Mouse (Mus musculus): ENCODE results near the gene Olfr545. TPM values are rescaled to one million over a fixed set of nuclear protein-coding genes. Genes with fewer than 3 reads are reported as not detected.
"Not testable (repeated sequence)": the region's sequence is repeated elsewhere in the genome, so short reads cannot be mapped to it uniquely, and the experiment has no call there.

Gene Olfr545
- polyA plus RNA-seq, 1 experiment from 2014 or later, result 0.16 TPM

- H3K4me2 ChIP-seq, result no peak overlapping the region
- no peaks in the 10 kb centered on the region for H3K36me3 ChIP-seq (ENCODE audit: control insufficient read depth, insufficient read depth, low read length)
- H3K9ac ChIP-seq (ENCODE audit: low read length), result no peak overlapping the region
- no peak overlapping the region for H3K4me3 ChIP-seq (ENCODE audit: low read depth, low read length)
- DNase-seq (ENCODE audit: low spot score, missing footprints) (no peak), ATAC-seq (ENCODE audit: low FRiP score) (no peak)
- no peak overlapping the region for H3K27ac ChIP-seq (ENCODE audit: low read depth, low read length)
- WGBS, result 90% methylated on average over 10 of the region's 10 CpGs
- H3K4me1 ChIP-seq (ENCODE audit: control insufficient read depth, insufficient read depth, low read length), result no peaks in the 10 kb centered on the region
- H3K9me3 ChIP-seq (ENCODE audit: control insufficient read depth, low read length), result no peaks in the 10 kb centered on the region
- peaks cover 6% of the 10 kb centered on the region; the same call in 1 of the 2 replicates for H3K27me3 ChIP-seq (ENCODE audit: control insufficient read depth, insufficient read depth, low read length)
Measured at GRCm38 (mm10) chr7:102511927-102512326, 12.6 kb upstream of the Olfr545 start.

- ATAC-seq (ENCODE audit: low FRiP score) (no peak), DNase-seq (ENCODE audit: low spot score, missing footprints) (peak; percentile 77)
- Histone ChIP-seq H3K4me1 (ENCODE audit: control insufficient read depth, insufficient read depth, low read length) (no peaks in the 10 kb centered on the region), H3K36me3 (ENCODE audit: control insufficient read depth, insufficient read depth, low read length) (no peaks in the 10 kb centered on the region), H3K9ac (ENCODE audit: low read length) (no peak overlapping the region), H3K27me3 (ENCODE audit: control insufficient read depth, insufficient read depth, low read length) (peaks cover 6% of the 10 kb centered on the region; the same call in 1 of the 2 replicates), H3K4me2 (no peak overlapping the region), H3K9me3 (ENCODE audit: control insufficient read depth, low read length) (no peaks in the 10 kb centered on the region), H3K27ac (ENCODE audit: low read depth, low read length) (no peak overlapping the region), H3K4me3 (ENCODE audit: low read depth, low read length) (no peak overlapping the region)
- 75% methylated on average over 7 of the region's 7 CpGs for WGBS
Measured at GRCm38 (mm10) chr7:102509726-102510125, 10.4 kb upstream of the Olfr545 start.

- ATAC-seq (ENCODE audit: low FRiP score), result no peak
- H3K36me3 ChIP-seq (ENCODE audit: control insufficient read depth, insufficient read depth, low read length), result no peaks in the 10 kb centered on the region
- no peak overlapping the region for H3K27ac ChIP-seq (ENCODE audit: low read depth, low read length)
- H3K4me1 ChIP-seq (ENCODE audit: control insufficient read depth, insufficient read depth, low read length), result no peaks in the 10 kb centered on the region
- WGBS, result 91% methylated on average over 6 of the region's 6 CpGs
- no peak overlapping the region for H3K4me3 ChIP-seq (ENCODE audit: low read depth, low read length)
- H3K9me3 ChIP-seq (ENCODE audit: control insufficient read depth, low read length), result no peaks in the 10 kb centered on the region
- H3K27me3 ChIP-seq (ENCODE audit: control insufficient read depth, insufficient read depth, low read length), result peaks cover under 1% of the 10 kb centered on the region; the same call in 1 of the 2 replicates
- H3K9ac ChIP-seq (ENCODE audit: low read length), result no peak overlapping the region
- DNase-seq (ENCODE audit: low spot score, missing footprints), result no peak
- H3K4me2 ChIP-seq, result no peak overlapping the region
Measured at GRCm38 (mm10) chr7:102508666-102509065, 9.3 kb upstream of the Olfr545 start.

- H3K27me3 ChIP-seq (ENCODE audit: control insufficient read depth, insufficient read depth, low read length), result no peaks in the 10 kb centered on the region
- no peaks in the 10 kb centered on the region for H3K4me1 ChIP-seq (ENCODE audit: control insufficient read depth, insufficient read depth, low read length)
- no peak overlapping the region for H3K9ac ChIP-seq (ENCODE audit: low read length)
- H3K36me3 ChIP-seq (ENCODE audit: control insufficient read depth, insufficient read depth, low read length), result no peaks in the 10 kb centered on the region
- DNase-seq (ENCODE audit: low spot score, missing footprints), result peak; percentile 56
- no peak overlapping the region for H3K4me3 ChIP-seq (ENCODE audit: low read depth, low read length)
- WGBS, result 89% methylated on average over 9 of the region's 9 CpGs
- no peak overlapping the region for H3K27ac ChIP-seq (ENCODE audit: low read depth, low read length)
- H3K4me2 ChIP-seq, result no peak overlapping the region
- H3K9me3 ChIP-seq (ENCODE audit: control insufficient read depth, low read length), result no peaks in the 10 kb centered on the region
- ATAC-seq (ENCODE audit: low FRiP score), result no peak
Measured at GRCm38 (mm10) chr7:102508066-102508465, 8.7 kb upstream of the Olfr545 start.

- no peaks in the 10 kb centered on the region for H3K4me1 ChIP-seq (ENCODE audit: control insufficient read depth, insufficient read depth, low read length)
- H3K27ac ChIP-seq (ENCODE audit: low read depth, low read length), result no peak overlapping the region
- peak; percentile 98 for DNase-seq (ENCODE audit: low spot score, missing footprints)
- H3K27me3 ChIP-seq (ENCODE audit: control insufficient read depth, insufficient read depth, low read length), result no peaks in the 10 kb centered on the region
- H3K4me3 ChIP-seq (ENCODE audit: low read depth, low read length), result no peak overlapping the region
- peak; percentile 73 for ATAC-seq (ENCODE audit: low FRiP score)
- H3K9ac ChIP-seq (ENCODE audit: low read length), result no peak overlapping the region
- 53% methylated on average over 3 of the region's 3 CpGs for WGBS
- no peak overlapping the region for H3K4me2 ChIP-seq
- H3K36me3 ChIP-seq (ENCODE audit: control insufficient read depth, insufficient read depth, low read length), result no peaks in the 10 kb centered on the region
- H3K9me3 ChIP-seq (ENCODE audit: control insufficient read depth, low read length), result no peaks in the 10 kb centered on the region
Measured at GRCm38 (mm10) chr7:102506848-102507247, 7.5 kb upstream of the Olfr545 start.

GRCm38 (mm10) chr7:102501986-102502385 lies 2.6 kb upstream of the Olfr545 start:
- no peak overlapping the region for H3K9ac ChIP-seq (ENCODE audit: low read length)
- H3K4me2 ChIP-seq, result no peak overlapping the region
- 83% methylated on average over 5 of the region's 5 CpGs for WGBS
- ATAC-seq (ENCODE audit: low FRiP score) (no peak), DNase-seq (ENCODE audit: low spot score, missing footprints) (no peak)
- no peaks in the 10 kb centered on the region for H3K27me3 ChIP-seq (ENCODE audit: control insufficient read depth, insufficient read depth, low read length)
- no peaks in the 10 kb centered on the region for H3K4me1 ChIP-seq (ENCODE audit: control insufficient read depth, insufficient read depth, low read length)
- H3K4me3 ChIP-seq (ENCODE audit: low read depth, low read length), result no peak overlapping the region
- H3K27ac ChIP-seq (ENCODE audit: low read depth, low read length), result no peak overlapping the region
- no peaks in the 10 kb centered on the region for H3K9me3 ChIP-seq (ENCODE audit: control insufficient read depth, low read length)
- H3K36me3 ChIP-seq (ENCODE audit: control insufficient read depth, insufficient read depth, low read length), result no peaks in the 10 kb centered on the region

GRCm38 (mm10) chr7:102494416-102494815 lies 5.0 kb downstream of the Olfr545 start:
- H3K4me1 ChIP-seq (ENCODE audit: control insufficient read depth, insufficient read depth, low read length), result not testable (repeated sequence)

GRCm38 (mm10) chr7:102488161-102488560 lies 11.2 kb downstream of the Olfr545 start, which contains the start of gene Olfr544:
TSS of gene Olfr544 (minus strand) at chr7:102488313.
- DNase-seq (ENCODE audit: low spot score, missing footprints), result no peak
- Histone ChIP-seq H3K9ac (ENCODE audit: low read length) (no peak within 1 kb of the TSS), H3K27me3 (ENCODE audit: control insufficient read depth, insufficient read depth, low read length) (no peaks in the 10 kb centered on the region), H3K27ac (ENCODE audit: low read depth, low read length) (no peak within 1 kb of the TSS), H3K4me1 (ENCODE audit: control insufficient read depth, insufficient read depth, low read length) (no peaks in the 10 kb centered on the region), H3K9me3 (ENCODE audit: control insufficient read depth, low read length) (no peaks in the 10 kb centered on the region), H3K36me3 (ENCODE audit: control insufficient read depth, insufficient read depth, low read length) (no peaks in the 10 kb centered on the region), H3K4me3 (ENCODE audit: low read depth, low read length) (no peak within 1 kb of the TSS), H3K4me2 (no peak within 1 kb of the TSS)
- ATAC-seq (ENCODE audit: low FRiP score), result no peak
- WGBS, result 36% methylated on average over 1 of the region's 1 CpGs

More at GRCm38 (mm10) chr7:102494416-102494815, 5.0 kb downstream of the Olfr545 start:
- H3K27me3 ChIP-seq (ENCODE audit: control insufficient read depth, insufficient read depth, low read length); H3K9ac ChIP-seq (ENCODE audit: low read length); DNase-seq (ENCODE audit: low spot score, missing footprints); H3K36me3 ChIP-seq (ENCODE audit: control insufficient read depth, insufficient read depth, low read length); H3K27ac ChIP-seq (ENCODE audit: low read depth, low read length); H3K4me3 ChIP-seq (ENCODE audit: low read depth, low read length); H3K9me3 ChIP-seq (ENCODE audit: control insufficient read depth, low read length); H3K4me2 ChIP-seq: not testable (repeated sequence)
- 54% methylated on average over 6 of the region's 7 CpGs for WGBS
- ATAC-seq (ENCODE audit: low FRiP score), result 0 out of 2 replicates have a peak, but pooled peaks have one; percentile 11

GRCm38 (mm10) chr7:102486105-102486504 lies 13.3 kb downstream of the Olfr545 start:
- no peaks in the 10 kb centered on the region for H3K9me3 ChIP-seq (ENCODE audit: control insufficient read depth, low read length)
- H3K36me3 ChIP-seq (ENCODE audit: control insufficient read depth, insufficient read depth, low read length), result no peaks in the 10 kb centered on the region
- H3K4me1 ChIP-seq (ENCODE audit: control insufficient read depth, insufficient read depth, low read length), result no peaks in the 10 kb centered on the region
- ATAC-seq (ENCODE audit: low FRiP score) (no peak), DNase-seq (ENCODE audit: low spot score, missing footprints) (no peak)
- no peak overlapping the region for H3K27ac ChIP-seq (ENCODE audit: low read depth, low read length)
- no peak overlapping the region for H3K4me2 ChIP-seq
- WGBS, result 83% methylated on average over 1 of the region's 1 CpGs
- no peaks in the 10 kb centered on the region for H3K27me3 ChIP-seq (ENCODE audit: control insufficient read depth, insufficient read depth, low read length)
- H3K9ac ChIP-seq (ENCODE audit: low read length), result no peak overlapping the region
- no peak overlapping the region for H3K4me3 ChIP-seq (ENCODE audit: low read depth, low read length)

Data from midbrain, embryonic 11.5 days (tissue).